ENCODE assay signal across 15 mouse cellular contexts in genomic region chr2:131957731-131958222, GRCm38 (mm10). TPM values are rescaled to one million over a fixed set of nuclear protein-coding genes. Genes with fewer than 3 reads are reported as not detected.
DNase-seq lines count a peak whose midpoint lies in the region; ATAC-seq lines count a peak whose summit lies in the region.
"Had no signal": no experiment of that assay in that cellular context is flagged by ENCODE, and none has a peak within 500 bp of the region (broad histone marks: within the 10 kb centered on the region; RNA-seq: fewer than 3 reads in every experiment).

No protein-coding gene starts in this region.

- no peak overlapping the region for H3K4me2 ChIP-seq in midbrain, embryonic 11.5 days
- H3K4me2 ChIP-seq in forebrain, embryonic 12.5 days: no peak overlapping the region

- no peaks in the 10 kb centered on the region for H3K36me3 ChIP-seq in midbrain, embryonic 11.5 days (ENCODE audit: control insufficient read depth, insufficient read depth, low read length)
- H3K36me3 ChIP-seq in midbrain, embryonic 10.5 days: no peaks in the 10 kb centered on the region
- no peaks in the 10 kb centered on the region for H3K36me3 ChIP-seq in heart, embryonic 10.5 days
- H3K36me3 ChIP-seq in forebrain, embryonic 12.5 days (replicated peaks): no peaks in the 10 kb centered on the region

- 59% methylated on average over 9 of the region's 9 CpGs for WGBS in midbrain, embryonic 11.5 days
- WGBS in midbrain, embryonic 10.5 days: 53% methylated on average over 9 of the region's 9 CpGs
- 51% methylated on average over 9 of the region's 9 CpGs for WGBS in heart, embryonic 10.5 days
- WGBS in forebrain, embryonic 12.5 days: 59% methylated on average over 9 of the region's 9 CpGs

- no peak overlapping the region for H3K9ac ChIP-seq in midbrain, embryonic 11.5 days (ENCODE audit: low read length)
- no peak overlapping the region for H3K9ac ChIP-seq in forebrain, embryonic 12.5 days

- H3K9me3 ChIP-seq in midbrain, embryonic 11.5 days (ENCODE audit: control insufficient read depth, low read length): no peaks in the 10 kb centered on the region
- H3K9me3 ChIP-seq in midbrain, embryonic 10.5 days (replicated peaks): no peaks in the 10 kb centered on the region
- H3K9me3 ChIP-seq in heart, embryonic 10.5 days: no peaks in the 10 kb centered on the region
- no peaks in the 10 kb centered on the region for H3K9me3 ChIP-seq in forebrain, embryonic 12.5 days

- peak; percentile 20 to 31 for DNase-seq in adrenal gland, postnatal 36 days
- DNase-seq in adrenal gland, postnatal 4 days (ENCODE audit: low spot score in 2 of 2): no peak
- peak; percentile 72 for DNase-seq in midbrain, embryonic 11.5 days (ENCODE audit: low spot score, missing footprints)
- DNase-seq in midbrain, embryonic 10.5 days (ENCODE audit: low spot score): no peak
- peak; percentile 71 for DNase-seq in heart, embryonic 10.5 days (ENCODE audit: low spot score)
- no peak for DNase-seq in layer of hippocampus, adult 8-10 months (ENCODE audit: low spot score in 2 of 2)
- DNase-seq: B cell, adult 2 months; lung, adult 2 months had no signal

- H3K27me3 ChIP-seq in midbrain, embryonic 11.5 days (ENCODE audit: control insufficient read depth, insufficient read depth, low read length): peaks cover 15% of the 10 kb centered on the region
- peaks cover 37% of the 10 kb centered on the region for H3K27me3 ChIP-seq in midbrain, embryonic 10.5 days (ENCODE audit: low read depth, poor library complexity, severe bottlenecking)
- H3K27me3 ChIP-seq in heart, embryonic 10.5 days (ENCODE audit: insufficient read depth, poor library complexity, severe bottlenecking): peaks cover 20% of the 10 kb centered on the region
- H3K27me3 ChIP-seq in forebrain, embryonic 12.5 days: peaks cover 28% of the 10 kb centered on the region
- H3K27me3 ChIP-seq: Patski had no signal

- no peak overlapping the region for H3K27ac ChIP-seq in midbrain, embryonic 11.5 days (ENCODE audit: low read depth, low read length)
- H3K27ac ChIP-seq in midbrain, embryonic 10.5 days (replicated peaks): no peak overlapping the region
- H3K27ac ChIP-seq in heart, embryonic 10.5 days: no peak overlapping the region
- H3K27ac ChIP-seq in forebrain, embryonic 12.5 days: no peak overlapping the region

- peaks cover 5% of the 10 kb centered on the region; the same call in 1 of the 2 replicates for H3K4me1 ChIP-seq in midbrain, embryonic 11.5 days (ENCODE audit: control insufficient read depth, insufficient read depth, low read length)
- H3K4me1 ChIP-seq in midbrain, embryonic 10.5 days: peaks cover 19% of the 10 kb centered on the region
- peaks cover 27% of the 10 kb centered on the region for H3K4me1 ChIP-seq in heart, embryonic 10.5 days
- H3K4me1 ChIP-seq in forebrain, embryonic 12.5 days: peaks cover 11% of the 10 kb centered on the region

- H3K4me3 ChIP-seq in midbrain, embryonic 11.5 days (ENCODE audit: low read depth, low read length): no peak overlapping the region
- no peak overlapping the region for H3K4me3 ChIP-seq in midbrain, embryonic 10.5 days
- no peak overlapping the region for H3K4me3 ChIP-seq in heart, embryonic 10.5 days
- H3K4me3 ChIP-seq in forebrain, embryonic 12.5 days (replicated peaks): no peak overlapping the region

- no peak for ATAC-seq in midbrain, embryonic 11.5 days (ENCODE audit: low FRiP score)
- peak; percentile 53; the same call in 1 of the 2 replicates for ATAC-seq in megakaryocyte progenitor cell, adult 5-6 weeks (replicated peaks; ENCODE audit: poor library complexity)
- no peak for ATAC-seq in forebrain, embryonic 12.5 days (ENCODE audit: low FRiP score)
- ATAC-seq: forebrain, embryonic 16.5 days; midbrain, embryonic 16.5 days; Patski had no signal

RNA-seq across cellular contexts. Expression of gene Prnd, which starts 7.1 kb away (rescaled TPM):
- under 1 TPM; 0.20 to 0.70 TPM for total RNA-seq in adrenal gland, postnatal 36 days (2021)
- total RNA-seq in adrenal gland, postnatal 4 days (2021): 1 to 10 TPM; 8.4 to 9.0 TPM
- 5.3 and 6.9 TPM in 2 replicates for polyA plus RNA-seq in midbrain, embryonic 11.5 days (2014; fragmentation: Nextera tagmentation; extraction: Ambion mirVana)
- 3.6 and 5.1 TPM in 2 replicates for polyA plus RNA-seq in midbrain, embryonic 10.5 days (2016; fragmentation: Nextera tagmentation; extraction: Ambion mirVana)
- 3.1 and 4.6 TPM in 2 replicates for polyA plus RNA-seq in heart, embryonic 10.5 days (2016; fragmentation: Nextera tagmentation; extraction: Ambion mirVana)
- 0.46 TPM in 1 of 2 replicates, not detected in the other for total RNA-seq in megakaryocyte progenitor cell, adult 5-6 weeks (2015)
- total RNA-seq in megakaryocyte progenitor cell, adult 5-6 weeks (2017): not detected in 2 replicates
- total RNA-seq in layer of hippocampus, adult 8-10 months (2022): under 1 TPM in 2 of 4 experiments, not detected in 2; 0.13 to 0.19 TPM
- polyA plus RNA-seq in forebrain, embryonic 12.5 days (2016; fragmentation: Nextera tagmentation; extraction: Ambion mirVana): 7.0 and 7.3 TPM in 2 replicates

RNA-seq across cellular contexts. Expression of gene Prn, which starts 48.0 kb away (rescaled TPM):
- under 1 TPM in 1 of 2 experiments, not detected in 1; 0.13 TPM for total RNA-seq in adrenal gland, postnatal 36 days (2021)
- total RNA-seq in adrenal gland, postnatal 4 days (2021): not detected
- not detected in 2 replicates for polyA plus RNA-seq in midbrain, embryonic 11.5 days (2014; fragmentation: Nextera tagmentation; extraction: Ambion mirVana)
- polyA plus RNA-seq in midbrain, embryonic 10.5 days (2016; fragmentation: Nextera tagmentation; extraction: Ambion mirVana): not detected in 2 replicates
- 0.35 TPM in 1 of 2 replicates, not detected in the other for polyA plus RNA-seq in heart, embryonic 10.5 days (2016; fragmentation: Nextera tagmentation; extraction: Ambion mirVana)
- total RNA-seq in megakaryocyte progenitor cell, adult 5-6 weeks (2015): not detected in 2 replicates
- total RNA-seq in megakaryocyte progenitor cell, adult 5-6 weeks (2017): not detected in 2 replicates
- under 1 TPM in 1 of 4 experiments, not detected in 3; 0.11 TPM for total RNA-seq in layer of hippocampus, adult 8-10 months (2022)
- polyA plus RNA-seq in forebrain, embryonic 12.5 days (2016; fragmentation: Nextera tagmentation; extraction: Ambion mirVana): not detected in 2 replicates
- polyA plus RNA-seq: cortical plate, adult 2 months; forebrain, embryonic 16.5 days; heart, embryonic 14.5 days; lung, adult 2 months; midbrain, embryonic 16.5 days; Patski had no signal

RNA-seq across cellular contexts. Expression of gene Prnp, which starts 48.0 kb away (rescaled TPM):
- total RNA-seq in adrenal gland, postnatal 36 days (2021): 100 to 1,000 TPM in 1 of 2 experiments, 10 to 100 TPM in 1; 90.8 to 126 TPM
- total RNA-seq in adrenal gland, postnatal 4 days (2021): 10 to 100 TPM; 69.2 to 71.6 TPM
- 27.2 and 29.7 TPM in 2 replicates for polyA plus RNA-seq in midbrain, embryonic 11.5 days (2014; fragmentation: Nextera tagmentation; extraction: Ambion mirVana)
- 18.8 and 32.1 TPM in 2 replicates for polyA plus RNA-seq in midbrain, embryonic 10.5 days (2016; fragmentation: Nextera tagmentation; extraction: Ambion mirVana)
- polyA plus RNA-seq in heart, embryonic 10.5 days (2016; fragmentation: Nextera tagmentation; extraction: Ambion mirVana): 62.6 and 67.0 TPM in 2 replicates
- total RNA-seq in megakaryocyte progenitor cell, adult 5-6 weeks (2015): 1.2 and 2.9 TPM in 2 replicates
- total RNA-seq in megakaryocyte progenitor cell, adult 5-6 weeks (2017): 2.3 and 4.1 TPM in 2 replicates
- 1,000 to 10,000 TPM; 1,012 to 1,060 (median 1,025) TPM for total RNA-seq in layer of hippocampus, adult 8-10 months (2022)
- 66.4 and 67.7 TPM in 2 replicates for polyA plus RNA-seq in forebrain, embryonic 12.5 days (2016; fragmentation: Nextera tagmentation; extraction: Ambion mirVana)

Comparison
In these comparisons a context has a peak if more than half of its experiments do, and no peak if none do; other contexts are left out.
1. DNase-seq: peak in adrenal gland, postnatal 36 days (2 of 2), midbrain, embryonic 11.5 days (single experiment) and heart, embryonic 10.5 days (single experiment); none in adrenal gland, postnatal 4 days (0 of 2), midbrain, embryonic 10.5 days (single experiment) and layer of hippocampus, adult 8-10 months (0 of 2).
2. RNA of gene Prnd, which starts 7.1 kb away (total RNA-seq): 8.4 to 9.0 TPM in adrenal gland, postnatal 4 days; 0.20 to 0.70 TPM in adrenal gland, postnatal 36 days, 0.13 to 0.19 TPM in layer of hippocampus, adult 8-10 months and 0.46 TPM in megakaryocyte progenitor cell, adult 5-6 weeks; every median in the first group is over 4 times any median in the second.
3. RNA of gene Prnp, which starts 48.0 kb away (total RNA-seq): 1,012 to 1,060 TPM in layer of hippocampus, adult 8-10 months, 90.8 to 126 TPM in adrenal gland, postnatal 36 days and 69.2 to 71.6 TPM in adrenal gland, postnatal 4 days; 1.2 to 4.1 TPM in megakaryocyte progenitor cell, adult 5-6 weeks; every median in the first group is over 10 times any median in the second.